Mouse (Mus musculus) left cerebral cortex, postnatal 14 days (tissue): ENCODE data around the gene Dpf3. TPM values are rescaled to one million over a fixed set of nuclear protein-coding genes. Genes with fewer than 3 reads are reported as not detected.

Source experiments
- DNase-seq, 2 experiments: peaks; one replicate each; pipeline ENCODE4 v3.0.0; 2021 to 2022; ENCODE audit warnings: low spot score in 2 of 2, mixed read lengths in 1 of 2
- intact Hi-C: fragments of 180-260 bp; cut with DNase I; formaldehyde crosslinking; loops from one replicate; pipeline ENCODE4 v1.15.1; 2025
- total RNA-seq, 2 experiments: library from RNA; stranded (reverse); gene quantifications; 2 replicates each; pipeline ENCODE4 v1.2.3; 2021

Gene Dpf3
- total RNA-seq, 2 experiments from 2014 or later, result 6.7 to 7.5 TPM

DNA sequence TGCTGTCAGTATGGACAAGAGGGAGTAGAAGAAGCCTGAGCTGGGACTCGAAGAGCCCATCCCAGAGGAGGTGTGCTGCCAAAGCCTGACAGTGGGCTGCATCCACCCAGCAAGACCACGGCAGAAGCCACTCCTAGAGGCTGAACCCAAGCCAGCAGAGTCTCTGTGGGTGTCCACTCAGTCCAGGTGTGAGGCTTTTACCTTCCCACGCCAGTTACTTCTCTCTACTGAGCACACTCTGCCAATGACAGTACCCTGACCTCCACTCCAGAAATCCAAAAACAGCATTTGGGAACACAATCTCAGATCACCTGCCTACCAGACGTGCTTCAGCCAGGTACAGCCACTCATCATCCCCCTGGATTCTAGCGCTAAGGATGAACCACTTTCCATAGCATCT is 280.0 kb downstream of the Dpf3 start:
- intact Hi-C loops, result no loop called here
- no peak for DNase-seq

GRCm38 (mm10) chr12:83206866-83207265 is 280.6 kb downstream of the Dpf3 start:
- DNase-seq, result no peak
- intact Hi-C loops, result no loop called here

DNA sequence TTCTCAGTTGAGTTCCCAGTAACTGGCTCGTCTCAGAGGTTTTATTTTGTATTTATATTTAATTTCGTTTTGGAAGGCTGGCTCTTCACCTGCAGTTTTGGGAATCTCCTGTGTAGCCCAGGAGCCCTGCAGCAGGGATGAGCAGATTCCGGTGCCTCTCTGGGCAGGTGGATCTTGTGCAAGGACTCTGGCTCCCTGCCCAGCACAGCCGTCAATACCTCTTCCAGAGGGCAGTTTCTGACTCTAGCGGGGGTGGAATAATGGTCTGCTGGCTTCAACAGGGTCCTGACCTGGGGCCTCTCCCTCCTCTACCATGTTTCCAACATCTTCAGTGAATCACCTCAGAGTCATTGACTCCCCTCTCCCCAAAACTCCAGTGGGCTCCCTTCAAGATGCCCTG is 283.2 kb downstream of the Dpf3 start:
- no peak for DNase-seq
- intact Hi-C loops, result no loop called here

GRCm38 (mm10) chr12:83201674-83202073 is 285.8 kb downstream of the Dpf3 start:
- DNase-seq, result no peak
- intact Hi-C loops, result no loop called here

- no peak for DNase-seq
- intact Hi-C loops, result no loop called here
Measured at GRCm38 (mm10) chr12:83180561-83180960, 307.0 kb downstream of the Dpf3 start.

GRCm38 (mm10) chr12:83179860-83180259 is 307.7 kb downstream of the Dpf3 start:
- no peak for DNase-seq
- intact Hi-C loops, result no loop called here

- no peak for DNase-seq
- intact Hi-C loops, result no loop called here
Measured at GRCm38 (mm10) chr12:83178770-83179169, 308.7 kb downstream of the Dpf3 start.

DNA sequence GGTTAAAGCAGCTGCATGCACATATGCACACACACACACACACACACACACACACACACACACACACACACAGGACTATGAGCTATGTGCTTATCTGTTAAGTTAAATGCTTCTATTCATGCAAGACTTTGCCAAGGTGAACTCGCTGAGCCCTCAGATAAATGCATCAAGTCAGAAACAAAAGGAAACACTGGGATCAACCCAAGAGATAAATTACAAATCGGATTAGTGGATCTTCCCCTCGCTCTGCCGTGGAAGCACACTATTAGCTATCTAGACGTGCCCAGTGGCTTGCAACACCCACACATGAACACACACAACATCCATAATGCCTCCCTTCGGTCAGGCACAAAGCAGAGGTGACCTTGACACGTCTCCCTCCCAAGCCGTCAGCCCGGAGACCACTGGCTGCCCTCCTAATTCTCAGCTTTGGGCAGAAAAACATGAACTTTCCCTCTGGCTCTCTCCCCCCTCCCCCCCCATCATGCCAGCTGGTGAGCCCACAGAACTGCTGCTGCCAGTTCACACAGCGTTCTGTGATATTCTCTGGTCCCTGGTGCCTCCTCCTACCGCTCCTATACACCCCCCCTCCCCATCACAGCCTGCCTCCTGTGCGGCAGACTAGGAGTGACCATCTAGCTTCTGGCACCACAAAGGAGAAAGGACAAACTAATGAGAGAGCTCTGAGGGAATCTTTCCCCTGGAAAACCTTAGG is 317.9 kb downstream of the Dpf3 start:
- intact Hi-C loops, result no loop called here
- DNase-seq, result peak; percentile 36 to 68

- intact Hi-C loops, result no loop called here
- DNase-seq, result peak in 1 of 2 experiments; percentile 64
Measured at GRCm38 (mm10) chr12:83168310-83168709, 319.2 kb downstream of the Dpf3 start.

GRCm38 (mm10) chr12:83165058-83165457 is 322.5 kb downstream of the Dpf3 start:
- DNase-seq, result no peak
- intact Hi-C loops, result no loop called here

Other genes with a start within 250 kb of the Dpf3 start
- gene Dcaf4, start 32.8 kb upstream of the Dpf3 start, total RNA-seq, result 10 to 100 TPM; 25.8 to 28.9 TPM
- gene Zfyve1, start 109.5 kb upstream of the Dpf3 start, total RNA-seq, result 10 to 100 TPM; 38.2 to 40.4 TPM
- gene Rbm25, start 143.5 kb upstream of the Dpf3 start, total RNA-seq, result 100 to 1,000 TPM; 114 to 119 TPM
- 10 to 100 TPM; 61.9 to 63.5 TPM for gene Psen1, start 200.4 kb upstream of the Dpf3 start, total RNA-seq